Mouse (Mus musculus) cortical plate, adult 2 months (tissue): ENCODE results near the gene Npepl1.

ENCODE experiments used
- CTCF ChIP-seq: fragments of 200-500 bp; IDR thresholded peaks from 2 replicates; pipeline ENCODE4 v1.5.1; 2011; ENCODE audit warnings: mild to moderate bottlenecking, control low read depth, low read length; ENCODE audit not compliant: insufficient read depth; ENCODE audit errors: extremely low read depth
- POLR2A ChIP-seq: fragments of 200-500 bp; IDR thresholded peaks from 2 replicates; pipeline ENCODE4 v1.6.1; 2011; ENCODE audit warnings: mild to moderate bottlenecking, low read length, control low read depth; ENCODE audit not compliant: insufficient read depth; ENCODE audit errors: extremely low read depth

DNA sequence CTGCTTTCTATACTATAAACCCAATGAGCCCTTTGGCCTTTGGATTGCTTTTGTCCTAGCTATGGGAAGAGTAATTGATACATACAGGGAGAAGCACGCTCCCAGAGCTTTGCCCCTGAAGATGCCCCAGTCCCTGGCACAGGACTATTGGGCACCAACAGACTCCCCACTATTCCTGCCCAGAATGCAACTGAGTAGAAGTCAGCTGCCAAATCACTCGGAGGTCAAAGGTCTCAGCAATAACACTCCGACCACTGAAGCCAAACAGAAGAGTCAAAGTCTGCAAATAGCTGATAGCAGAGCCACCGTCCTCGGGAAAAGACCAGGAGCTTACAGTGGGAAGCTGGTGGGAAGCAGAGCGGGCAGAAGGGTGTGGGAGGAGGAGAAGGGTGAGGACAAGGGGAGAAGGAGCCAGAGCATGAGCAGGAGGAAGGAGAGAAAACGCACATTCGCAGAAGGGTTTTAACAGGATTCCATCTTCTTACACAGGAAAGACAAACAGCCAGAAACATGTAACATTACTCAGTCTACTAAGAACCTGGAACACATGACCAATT, 22.3 kb downstream of the Npepl1 start:
- TF ChIP-seq CTCF (no peak), POLR2A (no peak)
